Mouse (Mus musculus): ENCODE results near the gene Ift80.

DNA sequence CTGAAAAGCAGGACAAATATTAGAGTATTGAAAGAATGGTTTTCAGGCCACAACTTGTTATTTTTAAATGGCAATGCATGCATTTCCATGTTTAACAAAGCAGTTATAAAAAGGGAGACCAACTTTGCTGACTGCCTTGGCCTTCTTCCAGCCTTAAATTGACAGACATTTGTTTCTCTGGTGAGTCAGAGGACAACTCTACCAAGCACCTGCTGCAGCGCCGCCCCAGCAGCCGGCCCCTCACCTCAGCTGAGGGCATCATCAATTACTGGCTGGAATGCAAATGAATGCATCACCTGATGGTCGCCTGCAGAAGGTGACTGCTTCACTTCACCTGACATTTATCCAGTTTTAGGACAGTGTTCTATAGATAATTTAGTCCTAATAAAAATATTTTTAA is 108.9 kb downstream of the Ift80 start:
- TF ChIP-seq CTCF (conservative IDR thresholded peaks at IDR 0.05; ENCODE audit: low read length) (no peak), NANOG (IDR thresholded peaks at IDR 0.05; ENCODE audit: borderline replicate concordance, low read length) (no peak)
